ENCODE assay signal across 11 mouse cellular contexts in genomic region chr2:142187428-142187827, GRCm38 (mm10).
DNase-seq lines count a peak whose midpoint lies in the region; ATAC-seq and TF ChIP-seq lines count a peak whose summit lies in the region.
"Had no signal": no experiment of that assay in that cellular context is flagged by ENCODE, and none has a peak within 500 bp of the region (broad histone marks: within the 10 kb centered on the region; RNA-seq: fewer than 3 reads in every experiment).

No protein-coding gene starts in this region.

- ATAC-seq in embryonic facial prominence, embryonic 11.5 days (replicated peaks; ENCODE audit: insufficient number of reproducible peaks, low FRiP score, low TSS enrichment, low read depth), result 0 out of 2 replicates have a peak, but pooled peaks have one; percentile 48
- peak; percentile 81 for ATAC-seq in forebrain, postnatal 0 days
- ATAC-seq in neural tube, embryonic 12.5 days (ENCODE audit: low FRiP score, low read depth), result peak; percentile 98

- no peak for TF ChIP-seq CTCF in forebrain, postnatal 0 days (IDR thresholded peaks at IDR 0.05; ENCODE audit: low read depth)

- no peak overlapping the region for H3K27ac ChIP-seq in embryonic facial prominence, embryonic 11.5 days (replicated peaks; ENCODE audit: low read depth, low read length)
- H3K27ac ChIP-seq in embryonic facial prominence, embryonic 10.5 days (replicated peaks), result no peak overlapping the region
- H3K27ac ChIP-seq in forebrain, postnatal 0 days (ENCODE audit: low read depth, low read length), result no peak overlapping the region
- H3K27ac ChIP-seq in neural tube, embryonic 12.5 days, result no peak overlapping the region
- H3K27ac ChIP-seq: lung, embryonic 15.5 days had no signal

- H3K9ac ChIP-seq in embryonic facial prominence, embryonic 11.5 days (replicated peaks; ENCODE audit: low read length), result no peak overlapping the region
- H3K9ac ChIP-seq in forebrain, postnatal 0 days, result no peak overlapping the region
- H3K9ac ChIP-seq in neural tube, embryonic 12.5 days, result no peak overlapping the region
- H3K9ac ChIP-seq: lung, embryonic 15.5 days had no signal

- no peaks in the 10 kb centered on the region for H3K9me3 ChIP-seq in embryonic facial prominence, embryonic 11.5 days (replicated peaks; ENCODE audit: control insufficient read depth, low read length)
- H3K9me3 ChIP-seq in embryonic facial prominence, embryonic 10.5 days, result no peaks in the 10 kb centered on the region
- no peaks in the 10 kb centered on the region for H3K9me3 ChIP-seq in forebrain, postnatal 0 days (ENCODE audit: low read length)
- no peaks in the 10 kb centered on the region for H3K9me3 ChIP-seq in neural tube, embryonic 12.5 days
- H3K9me3 ChIP-seq: lung, embryonic 15.5 days had no signal

- H3K4me1 ChIP-seq in embryonic facial prominence, embryonic 11.5 days (ENCODE audit: control insufficient read depth, insufficient read depth, low read length), result no peaks in the 10 kb centered on the region
- peaks cover 3% of the 10 kb centered on the region; the same call in 1 of the 2 replicates for H3K4me1 ChIP-seq in embryonic facial prominence, embryonic 10.5 days
- no peaks in the 10 kb centered on the region for H3K4me1 ChIP-seq in forebrain, postnatal 0 days (ENCODE audit: insufficient read depth)
- peaks cover 12% of the 10 kb centered on the region for H3K4me1 ChIP-seq in neural tube, embryonic 12.5 days
- H3K4me1 ChIP-seq: lung, embryonic 15.5 days had no signal

- no peaks in the 10 kb centered on the region for H3K36me3 ChIP-seq in embryonic facial prominence, embryonic 11.5 days (replicated peaks; ENCODE audit: control insufficient read depth, insufficient read depth, low read depth, low read length)
- H3K36me3 ChIP-seq in embryonic facial prominence, embryonic 10.5 days (replicated peaks), result no peaks in the 10 kb centered on the region
- H3K36me3 ChIP-seq in forebrain, postnatal 0 days (ENCODE audit: insufficient read depth), result no peaks in the 10 kb centered on the region
- H3K36me3 ChIP-seq in neural tube, embryonic 12.5 days, result no peaks in the 10 kb centered on the region
- H3K36me3 ChIP-seq: lung, embryonic 15.5 days had no signal

- intact Hi-C loops in left cerebral cortex, postnatal 36 days (cut with DNase I), result no loop called here

- DNase-seq in embryonic facial prominence, embryonic 11.5 days (ENCODE audit: low spot score), result peak; percentile 26
- no peak for DNase-seq in embryonic facial prominence, embryonic 10.5 days (ENCODE audit: low spot score)
- peak; percentile 32 for DNase-seq in forebrain, postnatal 0 days
- DNase-seq in kidney, postnatal 10 days, result peak; percentile 16
- DNase-seq in spleen, postnatal 36 days (ENCODE audit: low spot score in 2 of 2), result no peak
- DNase-seq in left cerebral cortex, postnatal 36 days (ENCODE audit: low spot score in 2 of 2), result no peak
- no peak for DNase-seq in cerebellum, adult 18-20 months
- DNase-seq: adrenal gland, adult 8-10 months; heart, postnatal 14 days had no signal

- no peak overlapping the region for H3K4me2 ChIP-seq in embryonic facial prominence, embryonic 11.5 days (ENCODE audit: low read depth, low read length)
- no peak overlapping the region for H3K4me2 ChIP-seq in forebrain, postnatal 0 days (ENCODE audit: low read depth)
- H3K4me2 ChIP-seq in neural tube, embryonic 12.5 days (replicated peaks), result peak overlapping the region; percentile 24; the same call in 1 of the 2 replicates
- H3K4me2 ChIP-seq: lung, embryonic 15.5 days had no signal

- WGBS in embryonic facial prominence, embryonic 11.5 days, result 59% methylated on average over 5 of the region's 5 CpGs
- 60% methylated on average over 5 of the region's 5 CpGs for WGBS in embryonic facial prominence, embryonic 10.5 days
- WGBS in forebrain, postnatal 0 days, result 26% methylated on average over 5 of the region's 5 CpGs
- WGBS in neural tube, embryonic 12.5 days, result 39% methylated on average over 5 of the region's 5 CpGs

- no peak overlapping the region for H3K4me3 ChIP-seq in embryonic facial prominence, embryonic 11.5 days (ENCODE audit: low read depth, low read length)
- no peak overlapping the region for H3K4me3 ChIP-seq in embryonic facial prominence, embryonic 10.5 days
- H3K4me3 ChIP-seq in forebrain, postnatal 0 days (ENCODE audit: low read depth, low read length), result no peak overlapping the region
- no peak overlapping the region for H3K4me3 ChIP-seq in neural tube, embryonic 12.5 days
- H3K4me3 ChIP-seq: lung, embryonic 15.5 days had no signal

- H3K27me3 ChIP-seq in embryonic facial prominence, embryonic 11.5 days (ENCODE audit: control insufficient read depth, insufficient read depth, low read length), result no peaks in the 10 kb centered on the region
- no peaks in the 10 kb centered on the region for H3K27me3 ChIP-seq in embryonic facial prominence, embryonic 10.5 days (replicated peaks; ENCODE audit: low read depth, poor library complexity, severe bottlenecking)
- H3K27me3 ChIP-seq in forebrain, postnatal 0 days (ENCODE audit: insufficient read depth, low read length), result no peaks in the 10 kb centered on the region
- no peaks in the 10 kb centered on the region for H3K27me3 ChIP-seq in neural tube, embryonic 12.5 days (replicated peaks)
- H3K27me3 ChIP-seq: lung, embryonic 15.5 days had no signal

Comparison
In these comparisons a context has a peak if more than half of its experiments do, and no peak if none do; other contexts are left out.
1. DNase-seq: peak in embryonic facial prominence, embryonic 11.5 days (single experiment), forebrain, postnatal 0 days (single experiment) and kidney, postnatal 10 days (single experiment); none in embryonic facial prominence, embryonic 10.5 days (single experiment), spleen, postnatal 36 days (0 of 2), left cerebral cortex, postnatal 36 days (0 of 2) and cerebellum, adult 18-20 months (0 of 2).
2. ATAC-seq: peak in every context shown above with its lines; median percentile 98 in neural tube, embryonic 12.5 days; 81 in forebrain, postnatal 0 days; 48 in embryonic facial prominence, embryonic 11.5 days.